Mouse (Mus musculus) layer of hippocampus, adult 18-20 months (tissue): ENCODE results near the gene Pou2f3. TPM values are rescaled to one million over a fixed set of nuclear protein-coding genes. Genes with fewer than 3 reads are reported as not detected.
A peak's percentile ranks its signal among the peaks of the same experiment; 100 is the strongest.

Source experiments
- DNase-seq, 2 experiments: peaks; one replicate each; pipeline ENCODE4 v3.0.0; 2022; ENCODE audit warnings: low spot score in 2 of 2
- long read RNA-seq: library from polyadenylated mRNA; stranded (forward); transcript quantifications from one replicate; pipeline ENCODE4 v2.0.0, GENCODE M21; 2021
- total RNA-seq, 2 experiments: library from RNA; stranded (reverse); gene quantifications; 2 replicates each; pipeline ENCODE4 v1.2.3; 2021

Pou2f3 gene
- under 1 TPM; 0.38 to 0.52 TPM for total RNA-seq
- long read RNA-seq, partial matches to known transcripts: 1 of 1 reads
- long read RNA-seq, other reads (novel, unspliced or antisense): 0 of 1 reads

GRCm38 (mm10) chr9:43210190-43210682, at the start of gene Pou2f3:
Gene Pou2f3 (minus strand): TSS chr9:43210369.
- DNase-seq: no peak

GRCm38 (mm10) chr9:43253271-43253681, 43.1 kb upstream of the Pou2f3 start:
- DNase-seq: no peak

DNA sequence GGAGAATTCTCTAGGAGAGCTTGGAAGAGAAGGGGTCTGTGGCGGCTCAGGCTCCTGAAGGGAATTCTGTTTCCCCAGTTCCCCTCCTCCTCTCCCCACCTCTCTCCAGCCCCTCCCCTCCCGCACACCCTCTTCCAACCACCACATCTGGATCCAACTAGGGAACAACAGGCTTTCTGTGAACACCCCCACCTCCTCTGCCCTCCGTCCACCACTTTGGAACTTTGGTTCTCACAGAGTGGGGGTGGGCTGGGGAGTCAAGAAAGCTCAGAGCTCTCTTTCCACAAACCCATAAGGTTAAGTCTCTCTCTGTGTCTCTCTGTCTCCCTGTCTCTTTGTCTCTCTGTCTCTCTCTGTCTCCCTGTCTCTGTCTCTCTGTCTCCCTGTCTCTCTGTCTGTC, 42.6 kb upstream of the Pou2f3 start:
- no peak for DNase-seq

GRCm38 (mm10) chr9:43251786-43252185, 41.6 kb upstream of the Pou2f3 start:
- DNase-seq: no peak

- DNase-seq: no peak
Measured at GRCm38 (mm10) chr9:43246738-43247180, 36.6 kb upstream of the Pou2f3 start.

GRCm38 (mm10) chr9:43245801-43246570, 35.8 kb upstream of the Pou2f3 start:
- no peak for DNase-seq

DNA sequence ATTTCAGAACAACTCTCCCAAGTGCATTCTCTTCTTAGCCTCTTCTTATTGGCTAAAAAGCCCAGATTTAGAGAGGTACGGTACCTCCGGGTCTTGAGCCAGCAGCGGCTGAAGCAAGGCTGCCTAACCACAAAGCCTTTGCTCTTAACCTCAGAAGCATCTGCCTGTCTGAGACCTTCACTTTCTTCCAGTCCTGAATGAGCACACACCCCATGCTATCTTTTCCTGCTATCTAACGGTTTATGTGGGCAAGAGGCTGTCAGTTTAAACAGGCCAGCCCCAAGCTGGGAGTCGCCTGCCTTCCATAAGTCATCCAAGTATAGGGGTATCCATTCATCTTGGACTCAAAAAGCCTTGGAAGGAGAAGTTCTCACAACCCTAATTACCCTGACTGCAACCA, 32.3 kb upstream of the Pou2f3 start:
- no peak for DNase-seq

- DNase-seq: no peak
Measured at GRCm38 (mm10) chr9:43241970-43242369, 31.8 kb upstream of the Pou2f3 start.

DNA sequence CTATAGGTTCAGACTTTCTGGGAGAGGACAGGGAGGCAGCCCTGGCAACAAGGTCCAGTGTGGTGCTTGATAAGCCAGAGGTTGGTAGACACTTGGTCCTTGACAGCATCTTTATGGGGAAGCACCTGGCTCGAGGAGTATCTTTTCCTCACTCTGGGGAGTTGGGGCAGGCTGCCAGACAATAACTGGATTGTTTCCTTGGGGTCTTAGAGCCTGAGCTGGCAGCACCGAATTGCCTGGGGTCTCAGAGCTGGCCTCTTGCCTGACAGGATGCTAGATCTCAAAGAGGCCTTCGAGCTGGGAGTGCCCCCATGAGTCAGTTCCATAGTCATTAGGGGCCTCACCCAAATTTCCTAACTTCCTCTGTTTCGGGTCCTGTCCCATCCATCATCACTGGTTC, 31.1 kb upstream of the Pou2f3 start:
- DNase-seq: no peak

- no peak for DNase-seq
Measured at GRCm38 (mm10) chr9:43240594-43240900, 30.4 kb upstream of the Pou2f3 start.

DNA sequence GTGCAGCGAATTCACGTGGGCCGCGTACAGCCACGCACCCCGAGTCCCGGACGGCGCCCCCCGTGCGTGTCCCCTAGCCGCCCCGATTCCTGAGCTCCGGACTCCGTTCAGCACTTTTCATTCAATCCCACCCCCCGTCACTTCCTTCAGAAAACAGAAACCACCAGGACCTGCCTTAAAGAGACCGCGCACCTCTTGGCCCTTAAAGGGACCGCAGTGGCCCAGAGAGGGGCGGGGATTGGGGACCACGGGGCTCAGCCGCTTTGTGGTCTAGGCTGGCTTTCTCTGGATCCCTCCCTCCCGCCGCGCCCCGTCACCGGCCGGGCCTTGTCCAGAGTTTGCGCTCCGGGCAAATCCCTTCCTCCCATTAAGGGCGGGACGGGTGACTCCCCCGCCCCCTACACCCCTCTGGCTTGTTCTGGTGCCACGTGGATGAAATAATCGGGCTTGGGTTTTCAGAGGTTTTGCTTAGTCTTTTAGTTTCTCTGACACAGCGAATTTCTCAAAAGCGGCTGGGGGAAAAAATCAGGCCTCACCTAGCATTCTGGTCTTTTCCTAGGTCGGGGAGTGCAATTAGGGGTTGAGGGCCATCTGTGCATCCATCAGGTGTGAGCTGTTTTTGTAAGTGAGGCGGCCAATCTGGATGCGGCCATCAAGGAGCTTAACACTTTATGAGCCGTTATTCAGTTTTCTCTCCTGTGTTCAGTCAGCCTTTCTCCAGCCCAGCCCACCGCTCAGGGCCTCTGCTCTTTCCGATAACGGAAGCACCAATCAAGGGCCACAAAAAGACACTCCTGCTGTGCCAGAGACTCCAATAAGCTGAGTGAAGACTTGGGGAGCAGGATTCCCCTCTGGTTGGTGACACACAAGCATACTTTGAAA, 29.8 kb upstream of the Pou2f3 start, which contains the start of gene Oaf:
Gene Oaf, minus strand, starts transcription at position 200 of the 882 bp plus-strand sequence.
- peak; percentile 57 to 65 for DNase-seq

GRCm38 (mm10) chr9:43238631-43239545, 28.7 kb upstream of the Pou2f3 start:
- no peak for DNase-seq

DNA sequence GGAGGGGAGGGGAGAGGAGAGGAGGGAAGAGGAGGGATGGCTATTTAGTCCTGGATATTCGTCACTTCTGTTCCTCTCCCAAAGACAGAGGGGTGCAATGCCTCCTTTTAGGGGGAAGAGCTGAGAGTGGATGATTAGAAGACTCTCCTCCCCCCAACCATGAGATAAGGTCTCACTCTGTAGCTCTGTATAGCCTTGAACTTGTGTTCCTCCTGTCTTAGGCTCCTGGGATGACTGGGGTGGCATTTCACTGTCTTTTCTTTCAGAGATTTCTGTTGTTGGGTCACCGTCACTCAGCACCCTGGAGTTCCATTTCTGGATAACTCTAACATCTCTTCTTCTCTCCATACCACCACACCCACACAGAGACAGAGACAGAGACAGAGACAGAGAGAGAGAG, 28.0 kb upstream of the Pou2f3 start:
- no peak for DNase-seq

DNA sequence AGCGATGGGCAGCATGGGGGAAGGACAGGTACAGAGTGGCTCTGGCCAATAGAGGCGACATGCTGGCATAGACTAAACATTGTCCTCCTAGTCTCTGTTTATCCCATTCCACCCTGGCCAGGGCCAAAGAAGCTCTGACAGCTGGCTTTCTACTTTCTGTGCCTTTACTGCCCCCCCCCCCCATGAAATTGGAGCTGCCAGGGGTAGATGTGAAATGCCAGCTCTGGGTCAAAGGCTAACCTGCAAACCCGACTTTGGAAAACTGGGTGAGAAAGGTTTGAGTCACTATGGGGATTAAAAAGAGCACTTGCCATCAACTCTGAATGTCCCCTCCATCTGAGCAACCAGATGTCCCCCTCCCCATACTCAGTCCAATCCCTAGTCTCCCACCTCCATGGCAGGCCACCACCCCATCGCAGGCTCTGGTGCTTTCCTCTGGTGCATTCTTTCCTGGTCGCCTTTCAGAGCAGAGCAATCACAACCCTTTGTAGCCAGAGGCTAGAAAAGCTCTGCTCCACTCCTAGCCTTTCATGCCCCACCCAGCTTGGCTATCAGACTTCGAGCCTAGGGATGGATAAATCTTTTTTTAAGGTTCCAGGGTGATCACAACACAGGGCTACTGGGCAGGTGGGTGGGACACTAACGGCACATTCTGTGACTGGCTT, 27.1 kb upstream of the Pou2f3 start:
- no peak for DNase-seq

DNA sequence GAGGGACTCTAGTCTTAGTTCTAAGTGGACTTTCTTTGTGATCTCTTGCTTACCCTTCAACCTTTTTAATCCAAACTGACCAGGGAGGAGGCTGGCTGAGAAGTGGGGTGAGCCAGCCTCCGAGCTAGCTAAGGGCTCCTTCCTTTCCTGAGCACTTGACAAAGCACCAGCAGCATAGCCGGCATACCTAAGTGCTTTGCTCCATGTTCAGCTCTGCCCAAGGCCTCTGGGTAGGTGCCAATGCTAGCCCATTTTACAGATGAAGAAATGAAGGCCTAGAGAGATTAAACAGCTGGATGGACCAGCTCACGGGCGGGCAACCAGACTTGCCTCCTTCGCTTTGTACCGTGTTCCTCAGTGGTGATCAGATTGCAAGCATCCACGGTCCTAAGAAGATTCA, 26.4 kb upstream of the Pou2f3 start:
- no peak for DNase-seq

GRCm38 (mm10) chr9:43236106-43236505, 25.9 kb upstream of the Pou2f3 start:
- DNase-seq: no peak

- DNase-seq: no peak
Measured at GRCm38 (mm10) chr9:43235336-43235735, 25.2 kb upstream of the Pou2f3 start.

GRCm38 (mm10) chr9:43234496-43234895, 24.3 kb upstream of the Pou2f3 start:
- no peak for DNase-seq

DNA sequence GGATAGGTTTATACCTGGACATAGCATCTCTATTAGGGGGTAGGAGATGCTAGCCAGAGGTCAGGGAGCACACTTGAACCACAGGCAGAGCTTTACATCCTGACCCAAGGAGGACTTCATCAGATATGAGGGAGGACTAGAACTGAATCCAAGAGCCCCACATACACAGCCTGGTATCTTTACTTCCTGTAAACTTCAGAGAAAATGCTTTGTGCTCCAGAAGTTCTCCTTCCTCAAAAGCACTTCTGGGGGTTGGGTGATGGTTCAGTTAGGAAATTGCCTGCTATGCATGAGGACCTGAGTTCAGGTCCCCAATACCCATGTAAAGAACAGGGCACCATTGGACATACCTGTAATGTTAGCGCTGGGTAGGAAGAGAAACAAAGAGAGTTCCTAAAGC, 23.3 kb upstream of the Pou2f3 start:
- DNase-seq: no peak

DNA sequence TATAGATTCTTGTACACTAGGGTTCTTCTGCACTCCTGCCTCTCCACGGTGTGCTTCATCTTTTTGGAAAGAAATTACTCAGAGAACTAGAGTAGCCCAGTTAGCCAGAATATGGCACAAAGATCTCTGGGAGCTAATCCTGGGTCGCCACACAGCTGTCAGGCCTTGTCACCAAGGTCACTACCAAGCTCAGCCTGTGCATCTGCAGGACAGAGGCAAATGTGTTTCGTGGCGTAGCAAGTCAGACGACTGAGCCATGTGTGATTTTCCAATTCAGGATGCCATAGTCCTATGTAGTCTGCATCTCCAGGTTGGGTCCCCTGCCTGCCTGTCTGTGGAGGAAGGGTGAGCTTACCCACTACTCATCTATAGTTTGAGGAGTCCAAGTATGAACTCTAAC, 22.9 kb upstream of the Pou2f3 start:
- DNase-seq: no peak
